Mouse (Mus musculus) small intestine, adult 2 months (tissue): Measurements from ENCODE around the gene Dars.

Experiments
- CTCF ChIP-seq: fragments of 200-500 bp; IDR thresholded peaks from 2 replicates; pipeline ENCODE4 v1.5.1; 2012; ENCODE audit warnings: low read depth, mild to moderate bottlenecking, control low read depth, inconsistent platforms, low read length, moderate library complexity, mixed read lengths; ENCODE audit not compliant: insufficient replicate concordance, insufficient read length; ENCODE audit errors: extremely low read depth
- POLR2A ChIP-seq: fragments of 200-500 bp; IDR thresholded peaks from 2 replicates; pipeline ENCODE4 v1.6.1; 2012; ENCODE audit warnings: low read depth, mild to moderate bottlenecking, control low read depth, inconsistent platforms, low read length, moderate library complexity

GRCm38 (mm10) chr1:128323026-128323643, 94.0 kb downstream of the Dars start:
- TF ChIP-seq CTCF, result no peak
- TF ChIP-seq POLR2A, result 0 out of 2 replicates have a peak, but pooled peaks have one; percentile 25
